Mouse (Mus musculus): ENCODE results near the gene Ccdc169.

DNA sequence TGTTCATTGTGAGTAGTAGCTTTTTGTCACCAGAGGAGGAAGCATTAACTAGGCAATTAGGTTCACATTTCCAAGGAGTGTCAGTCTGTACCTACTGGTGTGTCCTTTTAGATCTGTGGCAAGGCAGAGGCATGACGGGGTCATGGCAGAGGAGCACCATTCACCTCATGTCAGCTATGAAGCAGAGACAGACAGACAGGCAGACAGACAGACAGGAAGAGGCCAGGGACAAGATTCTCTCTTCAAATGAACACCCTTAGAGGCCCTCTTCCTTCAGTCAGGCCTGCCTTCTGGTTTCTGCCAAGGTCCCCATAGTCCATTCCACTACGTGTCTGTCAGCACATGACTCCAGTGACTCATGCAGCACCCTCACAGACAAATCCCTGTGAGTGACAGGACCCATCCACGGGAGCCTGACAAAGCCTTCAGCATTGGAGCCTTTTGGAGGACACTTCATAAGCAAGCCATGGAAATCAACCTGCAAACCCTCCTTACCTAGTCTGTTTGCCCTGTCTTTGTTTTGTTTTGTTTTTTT is 14.7 kb upstream of the Ccdc169 start:
- no peak for TF ChIP-seq GATA1 (IDR thresholded peaks at IDR 0.05; ENCODE audit: low read length)
- TF ChIP-seq TAL1 (IDR thresholded peaks at IDR 0.05; ENCODE audit: low read length), result no peak
